Mouse (Mus musculus) liver, adult 2 months (tissue): Measurements from ENCODE around the gene Shoc2.

Experiments used
- CTCF ChIP-seq: fragments of 200-500 bp; IDR thresholded peaks from 2 replicates; pipeline ENCODE4 v1.5.1; 2011; ENCODE audit warnings: low read depth, low read length, control low read depth
- POLR2A ChIP-seq: fragments of 200-500 bp; IDR thresholded peaks from 2 replicates; pipeline ENCODE4 v1.6.1; 2011; ENCODE audit warnings: low read length, control low read depth; ENCODE audit not compliant: insufficient read depth; ENCODE audit errors: extremely low read depth

GRCm38 (mm10) chr19:54055845-54056244 lies 111.7 kb downstream of the Shoc2 start:
- TF ChIP-seq POLR2A (no peak), CTCF (no peak)
